Mouse (Mus musculus) cerebellum, adult 18-20 months (tissue): Measurements from ENCODE around the gene Gm525.

Experiments used
- DNase-seq, 2 experiments: peaks; one replicate each; pipeline ENCODE4 v3.0.0; 2021

Gm525 gene

DNA sequence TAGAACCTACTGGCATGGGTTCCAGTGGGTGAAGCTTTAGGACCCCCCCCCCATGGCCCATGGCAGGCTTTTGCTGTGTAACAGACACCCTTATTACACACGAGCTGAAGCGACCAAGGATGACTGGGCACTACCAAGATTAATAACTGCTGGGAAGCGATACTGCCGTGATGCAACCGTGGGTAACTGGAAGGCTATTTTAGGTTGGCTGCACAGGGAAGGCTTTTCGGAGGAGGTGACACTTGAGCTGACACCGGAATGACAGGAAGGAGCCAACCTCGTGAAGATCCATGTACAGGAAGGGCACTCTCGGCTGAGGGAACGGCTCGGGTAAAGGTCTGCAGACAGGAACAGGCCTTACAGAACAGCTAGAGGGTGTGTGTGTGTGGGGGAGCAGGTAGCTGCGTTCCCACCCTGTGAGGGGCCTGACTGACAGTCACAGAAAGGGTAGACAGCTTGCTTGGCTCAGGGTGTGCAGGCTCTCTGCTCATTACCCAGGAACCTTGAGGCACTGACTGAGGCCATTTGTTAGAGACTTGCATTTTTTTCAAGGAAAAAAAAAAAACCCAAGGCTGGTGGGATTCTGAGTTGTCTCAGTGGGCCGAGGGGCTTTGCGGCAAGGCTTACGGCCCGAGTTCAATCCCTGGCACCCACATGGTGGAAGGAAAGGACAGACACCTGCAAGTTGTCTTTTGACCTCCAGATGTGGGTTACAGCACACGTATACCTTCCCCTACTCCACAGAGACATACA, 24.6 kb downstream of the Gm525 start:
- no peak for DNase-seq

DNA sequence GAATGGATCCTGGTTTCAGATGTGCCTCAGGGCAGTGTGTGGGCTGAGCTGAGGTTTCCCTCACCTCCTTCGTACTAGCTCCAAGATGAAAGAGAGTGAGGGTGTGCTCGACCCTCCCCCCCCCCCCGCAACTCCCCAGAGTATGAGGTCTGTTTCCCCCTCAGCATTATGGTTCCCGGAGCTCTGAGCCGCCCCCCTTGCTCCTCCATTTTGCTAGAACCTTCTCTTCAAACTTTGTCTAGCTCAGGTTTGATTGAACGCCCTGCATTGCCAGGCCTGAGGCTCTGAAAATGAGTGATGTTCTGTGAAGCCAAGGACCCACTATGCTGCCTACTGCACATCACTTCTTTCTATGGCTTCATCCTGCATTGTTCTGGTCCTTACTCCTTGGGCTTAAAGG, 25.3 kb downstream of the Gm525 start:
- DNase-seq = no peak

DNA sequence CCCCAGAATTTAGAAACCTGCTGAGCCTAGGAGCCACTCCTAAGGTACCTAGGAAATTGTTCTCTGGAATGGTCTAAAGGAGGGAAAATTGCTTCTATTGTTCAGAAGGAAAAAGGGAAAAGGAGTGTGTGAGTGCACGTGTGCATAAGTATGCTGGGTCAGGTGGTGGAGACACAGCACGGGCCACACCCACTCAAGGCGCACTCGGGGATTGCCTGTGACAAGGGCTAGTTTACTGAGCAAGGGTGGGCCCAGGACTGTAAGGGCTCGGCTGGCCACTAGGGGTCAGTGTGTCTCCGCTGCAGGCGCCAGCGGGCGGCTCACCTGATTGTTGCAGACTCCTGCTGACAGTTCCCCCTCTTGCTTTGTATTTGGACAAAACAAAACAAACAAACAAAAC, 26.8 kb downstream of the Gm525 start:
- DNase-seq = peak; percentile 88 to 89

DNA sequence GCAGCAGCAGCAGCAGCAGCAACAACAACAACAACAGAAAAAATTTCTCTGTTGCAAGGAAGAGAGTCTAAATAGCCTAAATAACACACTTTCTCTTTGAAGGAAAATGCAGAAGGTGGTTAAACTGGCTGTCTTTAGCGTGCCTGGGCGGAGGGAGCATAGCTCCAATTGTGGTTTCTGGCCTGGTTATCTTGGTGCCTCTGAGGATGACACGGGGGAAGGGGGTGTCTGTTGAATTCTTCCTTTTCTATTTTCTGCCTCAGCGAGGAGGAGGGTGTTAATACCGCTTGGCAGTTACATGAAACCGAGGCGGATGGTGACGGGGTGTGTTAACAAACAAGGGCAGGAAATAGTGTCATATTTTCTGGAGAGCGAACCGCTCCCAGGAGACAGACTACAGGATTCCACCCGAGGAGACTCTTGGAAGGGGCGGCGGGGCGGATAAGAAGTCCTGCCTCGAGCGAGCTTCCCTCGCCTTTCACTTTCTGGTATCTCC, 27.2 kb downstream of the Gm525 start:
- DNase-seq = peak; percentile 13 to 33

DNA sequence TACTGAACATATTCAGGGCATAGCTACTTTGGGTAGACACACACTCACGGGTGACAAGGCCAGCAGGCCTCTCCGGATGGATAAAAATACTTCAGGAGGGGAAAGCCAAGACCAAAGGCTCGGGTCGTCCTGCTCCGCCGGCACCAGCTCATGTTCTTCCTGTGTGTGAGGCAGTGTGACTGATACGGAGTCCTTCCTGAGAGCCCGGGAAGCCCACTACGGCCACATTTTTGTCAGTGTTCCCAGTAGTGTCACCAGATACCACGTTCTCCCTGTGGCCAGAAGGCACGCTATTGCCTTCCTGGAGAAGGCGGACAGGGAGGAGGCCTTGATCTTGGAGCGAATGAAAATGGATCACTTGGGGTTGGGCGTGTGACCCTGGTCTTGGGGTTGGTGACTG, 29.5 kb downstream of the Gm525 start:
- no peak for DNase-seq

DNA sequence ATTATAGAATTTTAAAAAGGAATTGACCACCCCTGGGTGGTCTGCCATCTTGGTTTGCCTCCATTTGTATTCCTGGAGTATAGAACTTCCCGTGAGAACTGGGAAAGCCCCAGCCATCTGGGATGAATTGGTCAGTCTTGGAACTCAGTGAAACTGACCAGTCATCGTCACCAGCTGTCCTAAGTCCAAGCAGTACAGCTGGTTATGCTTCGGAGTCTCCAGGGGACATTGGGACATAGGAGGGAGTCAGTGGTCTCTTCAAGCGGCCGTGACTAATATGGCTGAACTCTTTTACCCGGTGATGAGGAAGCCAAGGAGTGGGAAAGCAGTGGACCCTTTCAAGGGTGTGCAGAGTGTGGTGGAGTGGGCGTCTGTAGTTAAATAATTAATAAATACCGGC, 31.6 kb downstream of the Gm525 start:
- DNase-seq = no peak

DNA sequence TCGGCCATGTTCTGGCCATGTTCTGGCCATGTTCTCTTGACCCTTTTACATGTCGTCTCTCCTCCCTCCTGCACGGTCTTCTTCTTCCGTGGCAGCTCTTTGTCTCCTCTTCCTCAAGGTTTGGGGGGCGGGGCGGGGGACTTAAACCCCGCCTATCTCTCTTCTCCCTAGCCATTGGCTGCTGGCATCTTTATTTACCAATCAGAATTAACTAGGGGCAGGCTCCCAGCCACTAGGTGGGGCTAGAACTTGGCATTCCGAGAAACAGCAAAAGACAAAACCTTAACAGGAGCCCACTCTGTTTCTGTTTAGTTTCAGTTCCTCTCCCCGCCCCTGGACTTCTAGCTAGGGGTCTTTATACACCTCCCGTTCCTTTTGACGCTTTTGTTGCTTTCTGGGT, 32.2 kb downstream of the Gm525 start:
- DNase-seq = no peak

DNA sequence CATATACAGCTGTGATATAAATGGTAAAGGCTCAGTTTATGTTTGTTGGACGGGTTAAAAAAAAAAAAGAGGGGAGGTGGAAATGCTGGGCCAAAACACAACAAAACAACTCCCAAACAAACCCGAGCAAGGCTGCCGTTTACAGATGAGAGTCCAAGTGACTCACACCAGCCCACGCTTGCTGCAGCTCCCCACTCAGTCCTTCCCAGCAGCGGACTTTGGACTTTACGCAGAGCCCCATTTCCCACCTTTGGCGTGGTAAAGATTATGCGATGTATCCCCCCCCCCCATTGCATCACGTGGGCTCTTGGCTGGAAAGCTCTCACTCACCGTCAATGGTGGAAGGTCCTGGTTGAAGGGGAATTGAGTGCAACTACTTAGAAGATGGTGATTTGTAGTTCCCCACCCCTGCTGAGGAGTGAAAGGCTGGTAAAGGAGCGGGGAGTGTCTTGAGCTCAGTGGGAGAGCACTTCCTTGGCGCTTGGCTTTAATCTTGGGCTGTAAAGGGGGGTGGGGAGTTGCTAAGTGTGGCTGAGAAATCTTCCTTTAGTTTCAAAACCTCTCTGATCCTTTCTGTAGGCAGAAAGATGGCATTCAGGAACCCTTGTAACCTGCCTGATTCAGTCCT, 33.7 kb downstream of the Gm525 start:
- no peak for DNase-seq

DNA sequence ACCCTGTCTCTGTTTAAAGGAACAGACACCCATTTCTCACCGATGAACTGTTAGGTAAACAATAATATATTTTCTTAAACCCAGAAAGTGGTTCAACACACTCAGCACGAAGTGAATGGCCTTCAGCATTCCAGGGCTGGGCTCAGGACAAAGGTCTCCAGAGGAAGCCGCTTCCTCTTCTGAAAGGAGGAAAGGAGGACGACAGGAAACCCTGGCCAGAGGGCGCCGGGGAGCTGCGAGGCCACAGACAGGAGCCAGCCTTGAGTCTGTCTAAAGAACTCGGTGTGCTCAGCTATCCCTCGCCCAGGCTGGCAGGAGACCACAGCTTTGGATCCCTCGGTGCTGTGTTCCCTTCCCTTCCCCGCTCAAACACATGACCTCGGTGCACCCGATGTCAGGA, 50.8 kb downstream of the Gm525 start:
- no peak for DNase-seq

DNA sequence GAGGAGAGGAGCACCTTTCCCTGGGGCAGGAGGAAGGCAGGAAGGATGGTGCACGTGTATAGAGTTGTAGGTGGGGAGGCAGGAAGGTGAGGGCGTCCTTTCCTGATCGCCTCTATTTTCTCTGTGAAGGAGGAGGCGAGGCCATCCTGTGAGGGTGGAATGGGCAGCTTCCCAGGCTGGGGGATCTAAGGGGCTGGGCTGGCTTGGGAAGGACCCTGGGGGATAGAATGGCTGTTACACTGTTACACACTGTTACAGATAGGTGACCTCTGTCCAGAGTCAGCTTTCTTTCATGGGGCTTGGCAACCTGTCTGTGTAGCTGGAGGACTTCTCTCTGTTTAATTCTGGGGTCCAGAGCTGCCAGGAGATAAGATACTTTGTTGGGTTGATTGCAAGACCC, 57.2 kb downstream of the Gm525 start:
- DNase-seq = no peak

DNA sequence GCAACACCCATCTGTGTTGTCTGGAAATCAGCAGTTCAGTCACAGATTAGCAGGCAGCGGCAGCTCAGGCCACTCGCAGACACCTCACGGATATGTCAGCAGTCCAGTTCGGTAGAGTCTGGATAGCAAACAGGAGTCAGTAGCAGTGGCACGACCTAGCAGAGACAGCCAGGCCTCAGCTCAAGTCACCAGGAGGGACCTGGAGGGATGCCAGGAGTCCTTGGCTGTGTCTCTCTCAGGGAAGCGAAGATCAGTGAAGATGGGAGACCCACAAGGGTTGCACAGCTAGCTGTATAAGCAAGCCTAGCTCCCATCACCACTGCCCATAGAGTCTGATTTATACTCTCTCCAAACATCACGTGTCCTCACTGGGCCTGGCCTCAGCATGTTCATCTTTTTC, 58.8 kb downstream of the Gm525 start:
- peak; percentile 7 to 13 for DNase-seq

DNA sequence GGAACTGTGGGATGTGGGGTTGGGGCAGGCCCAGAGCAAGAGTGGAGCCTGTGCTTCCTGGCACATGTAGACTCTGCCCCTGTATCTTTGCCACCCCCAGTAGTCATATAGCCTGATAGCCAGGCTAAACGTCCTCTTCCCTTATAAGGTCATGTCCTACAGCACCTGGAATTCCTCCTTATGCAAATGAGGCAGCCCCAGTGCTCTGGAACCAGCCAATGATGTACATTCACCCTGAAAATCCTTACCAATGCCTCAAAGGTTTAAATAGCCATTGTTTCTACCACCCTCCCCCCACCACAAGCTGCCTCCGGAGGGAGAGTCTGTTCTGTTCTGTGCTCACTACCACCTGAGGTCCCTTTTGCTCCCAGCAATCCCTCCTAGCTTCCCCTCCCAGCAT, 60.6 kb downstream of the Gm525 start:
- DNase-seq = no peak

DNA sequence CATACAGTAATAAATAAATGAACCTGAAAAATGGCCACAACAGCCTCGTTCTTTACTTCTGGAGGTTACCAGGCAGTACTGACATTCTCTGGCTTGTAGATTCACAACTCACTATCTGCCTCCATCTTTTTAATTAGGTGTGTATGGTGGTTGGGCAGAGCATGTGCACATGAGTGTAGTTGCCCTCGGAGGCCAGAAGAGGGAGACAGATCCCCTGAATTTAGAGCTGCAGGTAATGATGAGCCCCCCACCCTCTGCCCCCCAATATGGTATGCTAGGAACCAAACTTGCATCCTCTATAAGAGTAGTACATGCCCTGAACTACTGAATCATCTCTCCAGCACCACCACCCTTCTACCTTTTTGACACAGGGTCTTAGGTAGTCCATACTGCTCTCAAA, 64.3 kb downstream of the Gm525 start:
- DNase-seq = no peak
